Mouse (Mus musculus): ENCODE results near the gene Ebf1. TPM values are rescaled to one million over a fixed set of nuclear protein-coding genes. Genes with fewer than 3 reads are reported as not detected.
"Not testable (repeated sequence)": the region's sequence is repeated elsewhere in the genome, so short reads cannot be mapped to it uniquely, and the experiment has no call there.

Gene Ebf1
- 33.9 and 43.7 TPM in 2 replicates for polyA plus RNA-seq (2015; fragmentation: Nextera tagmentation; extraction: Ambion mirVana)

DNA sequence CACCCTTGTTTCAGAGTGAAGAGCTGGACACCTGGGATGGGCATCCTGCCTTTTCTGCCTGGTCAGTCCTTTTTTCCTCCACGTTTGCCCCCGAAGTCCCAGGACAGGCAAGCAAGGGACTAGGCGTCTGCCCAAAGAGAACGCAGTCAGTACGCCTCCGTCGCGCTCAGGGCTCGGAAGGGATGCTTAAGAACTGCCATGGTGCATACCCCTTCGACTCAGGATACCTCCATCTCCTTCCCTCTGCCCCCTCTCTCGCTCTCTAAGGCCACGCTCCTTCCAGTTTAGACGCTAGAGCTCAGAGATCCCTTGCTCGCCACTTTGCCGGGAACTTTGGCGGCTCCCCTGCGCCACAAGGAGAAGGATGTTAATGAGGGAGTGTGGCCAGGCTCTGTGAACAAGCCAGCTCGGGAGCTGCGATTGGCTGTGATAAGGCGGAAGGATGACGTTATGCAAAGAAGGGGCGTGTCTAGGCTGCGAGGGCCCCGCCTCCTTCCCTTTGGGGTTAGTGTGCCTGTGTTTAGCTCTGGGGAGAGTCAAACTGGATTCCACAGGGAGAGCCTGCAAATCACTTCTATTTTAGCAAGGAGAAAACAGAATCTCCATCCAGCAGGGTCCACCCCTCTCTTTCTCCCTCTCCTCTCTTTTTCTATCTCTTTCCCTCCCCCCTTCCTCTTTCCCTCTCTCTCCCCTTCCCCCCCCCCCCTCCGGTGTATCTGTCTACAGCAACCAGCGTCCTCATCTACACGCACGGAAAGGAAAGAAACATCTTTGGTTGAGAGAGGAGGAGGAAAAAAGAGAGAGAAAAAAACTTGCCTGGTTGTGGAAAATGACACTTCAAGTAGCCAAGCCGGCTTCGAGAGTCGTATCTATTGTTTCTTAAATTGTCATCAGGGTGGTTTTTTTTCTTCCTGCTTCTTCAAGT lies at the start of gene Ebf1:
Ebf1 (plus strand) TSS at position 530 of the 925 bp plus-strand sequence.
- WGBS: 0% methylated on average over 30 of the region's 31 CpGs
- Histone ChIP-seq H3K27ac (ENCODE audit: low read length) (peak within 1 kb of the TSS; percentile 76), H3K36me3 (ENCODE audit: control insufficient read depth, insufficient read depth) (no peaks in the 10 kb centered on the region), H3K9ac (replicated peaks; ENCODE audit: low read depth, low read length) (peak within 1 kb of the TSS; percentile 65), H3K9me3 (ENCODE audit: control insufficient read depth, low read length) (no peaks in the 10 kb centered on the region), H3K27me3 (replicated peaks; ENCODE audit: control insufficient read depth, insufficient read depth, low read length) (peaks cover 67% of the 10 kb centered on the region), H3K4me1 (replicated peaks; ENCODE audit: control insufficient read depth, insufficient read depth, low read length) (peaks cover 28% of the 10 kb centered on the region), H3K4me2 (ENCODE audit: low read length) (peak within 1 kb of the TSS; percentile 69), H3K4me3 (replicated peaks; ENCODE audit: low read length) (peak within 1 kb of the TSS; percentile 52)
- peak; percentile 97 for ATAC-seq

DNA sequence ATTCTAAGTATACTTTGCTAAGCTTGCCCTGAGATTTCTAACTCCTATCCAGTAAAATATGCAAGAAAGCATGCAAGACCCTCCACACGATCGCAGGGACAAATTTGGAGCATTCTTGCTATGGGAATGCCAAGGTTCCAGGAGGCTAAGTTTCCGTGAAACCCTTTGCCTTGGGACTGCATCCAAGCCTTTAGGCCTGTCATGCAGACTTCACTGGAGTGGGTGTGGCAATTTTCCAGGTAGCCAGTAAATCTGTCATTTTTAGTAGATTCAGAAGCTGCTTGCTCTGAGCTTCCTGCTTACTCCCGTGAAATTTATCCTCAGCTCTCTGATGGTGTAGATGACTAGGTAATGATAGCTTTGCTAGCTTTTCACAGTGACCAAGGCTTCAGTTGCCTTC lies 46.8 kb upstream of the Ebf1 start:
- H3K36me3 ChIP-seq (ENCODE audit: control insufficient read depth, insufficient read depth); H3K27me3 ChIP-seq (replicated peaks; ENCODE audit: control insufficient read depth, insufficient read depth, low read length); H3K9ac ChIP-seq (replicated peaks; ENCODE audit: low read depth, low read length); H3K4me2 ChIP-seq (ENCODE audit: low read length); H3K4me1 ChIP-seq (replicated peaks; ENCODE audit: control insufficient read depth, insufficient read depth, low read length); H3K27ac ChIP-seq (ENCODE audit: low read length); H3K4me3 ChIP-seq (replicated peaks; ENCODE audit: low read length); H3K9me3 ChIP-seq (ENCODE audit: control insufficient read depth, low read length); ATAC-seq: not testable (repeated sequence)
- WGBS: 91% methylated on average over 4 of the region's 4 CpGs

DNA sequence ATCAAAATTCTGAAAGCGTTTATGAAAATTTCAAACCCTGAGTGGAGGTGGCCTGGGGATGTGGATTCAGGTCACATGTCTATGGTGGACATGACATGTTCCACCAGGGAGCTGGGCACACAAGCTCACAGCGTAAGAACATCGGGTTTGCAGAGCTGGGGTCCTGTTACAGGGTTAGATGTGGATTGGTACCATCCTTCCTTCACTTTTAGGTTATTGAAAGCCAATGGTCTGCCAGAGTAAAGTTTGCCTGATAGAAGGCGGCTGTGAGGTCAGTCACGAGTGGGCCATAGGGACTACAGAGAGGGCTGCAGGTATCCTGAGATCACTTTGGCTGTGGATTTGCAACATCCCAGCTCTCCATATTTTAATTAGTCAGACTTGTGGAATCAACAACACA lies 44.3 kb upstream of the Ebf1 start:
- no peak overlapping the region for H3K27ac ChIP-seq (ENCODE audit: low read length)
- no peak overlapping the region for H3K9ac ChIP-seq (replicated peaks; ENCODE audit: low read depth, low read length)
- no peaks in the 10 kb centered on the region for H3K4me1 ChIP-seq (replicated peaks; ENCODE audit: control insufficient read depth, insufficient read depth, low read length)
- WGBS: 95% methylated on average over 5 of the region's 5 CpGs
- no peak overlapping the region for H3K4me3 ChIP-seq (replicated peaks; ENCODE audit: low read length)
- H3K9me3 ChIP-seq (ENCODE audit: control insufficient read depth, low read length): peaks cover 6% of the 10 kb centered on the region
- no peak overlapping the region for H3K4me2 ChIP-seq (ENCODE audit: low read length)
- no peaks in the 10 kb centered on the region; the same call in 1 of the 2 replicates for H3K36me3 ChIP-seq (ENCODE audit: control insufficient read depth, insufficient read depth)
- no peaks in the 10 kb centered on the region for H3K27me3 ChIP-seq (replicated peaks; ENCODE audit: control insufficient read depth, insufficient read depth, low read length)
- ATAC-seq: no peak

DNA sequence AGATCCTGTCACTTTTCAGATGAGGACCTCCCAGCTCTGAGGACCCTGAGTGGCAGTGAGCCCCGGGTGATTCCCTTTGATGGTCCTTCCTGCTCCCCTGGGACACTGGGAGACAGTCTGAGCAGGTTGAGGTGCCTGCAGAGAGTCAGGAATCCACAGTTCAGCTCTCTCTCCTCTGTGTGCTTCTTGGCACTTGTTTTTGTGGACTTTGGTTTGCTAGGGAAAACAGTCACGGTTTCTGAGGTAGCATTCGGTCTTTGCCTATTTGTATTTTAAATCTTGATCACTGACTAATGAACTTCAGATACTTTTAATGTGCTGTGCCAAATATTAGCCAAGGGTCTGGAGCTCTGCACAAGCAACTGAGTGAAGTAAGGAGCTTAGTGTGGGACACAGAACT lies 43.7 kb upstream of the Ebf1 start:
- H3K4me2 ChIP-seq (ENCODE audit: low read length): no peak overlapping the region
- 82% methylated on average over 3 of the region's 3 CpGs for WGBS

DNA sequence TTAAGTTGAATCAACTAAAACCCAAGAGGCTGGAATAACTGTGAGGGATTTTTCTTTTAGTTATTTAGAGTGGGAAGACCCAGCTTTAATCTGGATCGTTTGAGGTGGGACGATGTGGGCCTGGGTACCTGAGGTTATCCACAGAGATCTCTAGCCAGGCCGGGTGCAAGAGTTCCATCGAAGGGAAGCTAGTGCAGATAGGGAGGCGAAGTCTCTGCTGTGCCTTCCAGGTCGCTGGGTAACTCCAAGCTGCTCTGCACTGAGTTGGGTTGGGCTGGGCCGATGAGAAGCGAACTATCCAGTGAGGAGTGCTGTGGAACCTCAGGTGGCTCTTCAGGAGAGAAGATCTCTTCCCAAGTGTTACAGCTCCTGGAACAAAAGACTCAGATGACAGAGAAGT lies 42.7 kb upstream of the Ebf1 start:
- no peak overlapping the region for H3K4me2 ChIP-seq (ENCODE audit: low read length)
- peaks cover 5% of the 10 kb centered on the region for H3K9me3 ChIP-seq (ENCODE audit: control insufficient read depth, low read length)
- no peaks in the 10 kb centered on the region for H3K27me3 ChIP-seq (replicated peaks; ENCODE audit: control insufficient read depth, insufficient read depth, low read length)
- no peaks in the 10 kb centered on the region for H3K4me1 ChIP-seq (replicated peaks; ENCODE audit: control insufficient read depth, insufficient read depth, low read length)
- no peak for ATAC-seq
- no peak overlapping the region for H3K4me3 ChIP-seq (replicated peaks; ENCODE audit: low read length)
- no peak overlapping the region for H3K27ac ChIP-seq (ENCODE audit: low read length)
- WGBS: 93% methylated on average over 8 of the region's 8 CpGs
- H3K9ac ChIP-seq (replicated peaks; ENCODE audit: low read depth, low read length): no peak overlapping the region
- no peaks in the 10 kb centered on the region; the same call in 1 of the 2 replicates for H3K36me3 ChIP-seq (ENCODE audit: control insufficient read depth, insufficient read depth)

More for the DNA sequence above, 43.7 kb upstream of the Ebf1 start:
- no peaks in the 10 kb centered on the region for H3K27me3 ChIP-seq (replicated peaks; ENCODE audit: control insufficient read depth, insufficient read depth, low read length)
- ATAC-seq: no peak
- no peak overlapping the region for H3K4me3 ChIP-seq (replicated peaks; ENCODE audit: low read length)
- H3K27ac ChIP-seq (ENCODE audit: low read length): no peak overlapping the region
- no peaks in the 10 kb centered on the region for H3K4me1 ChIP-seq (replicated peaks; ENCODE audit: control insufficient read depth, insufficient read depth, low read length)
- H3K9ac ChIP-seq (replicated peaks; ENCODE audit: low read depth, low read length): no peak overlapping the region
- H3K9me3 ChIP-seq (ENCODE audit: control insufficient read depth, low read length): peaks cover 6% of the 10 kb centered on the region
- no peaks in the 10 kb centered on the region; the same call in 1 of the 2 replicates for H3K36me3 ChIP-seq (ENCODE audit: control insufficient read depth, insufficient read depth)

DNA sequence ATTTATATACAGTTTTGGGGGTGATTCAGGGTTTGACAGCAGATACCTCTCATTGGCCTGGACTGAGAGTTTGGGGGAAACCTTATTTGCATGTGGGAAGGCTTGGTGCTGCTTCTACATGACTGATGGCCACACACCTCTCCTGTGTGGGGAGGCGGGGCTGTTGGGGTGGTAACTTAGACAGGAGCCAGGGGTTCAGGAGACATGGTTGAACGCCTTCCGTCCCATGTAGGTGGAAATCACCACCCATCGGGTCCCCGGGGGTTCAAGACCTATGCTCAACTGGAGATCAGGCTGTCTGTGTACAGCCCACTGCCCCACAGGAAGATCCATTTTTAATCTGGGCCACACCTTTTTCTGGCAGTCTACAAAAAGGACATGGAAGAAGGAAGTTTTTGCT lies 42.3 kb upstream of the Ebf1 start:
- ATAC-seq: no peak
- H3K4me3 ChIP-seq (replicated peaks; ENCODE audit: low read length): no peak overlapping the region
- H3K36me3 ChIP-seq (ENCODE audit: control insufficient read depth, insufficient read depth): no peaks in the 10 kb centered on the region
- H3K4me1 ChIP-seq (replicated peaks; ENCODE audit: control insufficient read depth, insufficient read depth, low read length): no peaks in the 10 kb centered on the region
- peaks cover under 1% of the 10 kb centered on the region; the same call in 1 of the 2 replicates for H3K9me3 ChIP-seq (ENCODE audit: control insufficient read depth, low read length)
- no peak overlapping the region for H3K9ac ChIP-seq (replicated peaks; ENCODE audit: low read depth, low read length)
- no peak overlapping the region for H3K27ac ChIP-seq (ENCODE audit: low read length)
- H3K27me3 ChIP-seq (replicated peaks; ENCODE audit: control insufficient read depth, insufficient read depth, low read length): no peaks in the 10 kb centered on the region
- no peak overlapping the region for H3K4me2 ChIP-seq (ENCODE audit: low read length)
- 96% methylated on average over 5 of the region's 5 CpGs for WGBS

DNA sequence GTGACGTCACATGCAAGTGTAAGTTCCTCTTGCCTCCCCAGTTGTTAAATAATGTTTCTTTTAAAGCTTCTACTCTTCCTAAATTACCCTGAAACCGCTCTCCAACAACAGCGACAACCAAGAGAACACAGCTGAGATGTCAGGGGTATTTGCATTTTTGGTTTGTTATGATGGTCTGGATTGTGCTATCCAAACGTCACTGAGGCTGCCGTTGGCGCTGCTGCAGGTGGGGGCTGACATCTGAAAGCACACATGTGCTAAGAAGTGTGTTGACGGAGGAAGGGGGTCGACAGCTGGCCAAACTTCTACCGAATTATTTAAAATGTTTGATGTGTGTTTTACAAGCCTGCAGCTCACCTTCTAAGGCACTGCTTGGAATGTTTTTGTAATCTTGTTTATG lies 39.2 kb upstream of the Ebf1 start:
- no peak overlapping the region for H3K9ac ChIP-seq (replicated peaks; ENCODE audit: low read depth, low read length)
- ATAC-seq: no peak
- H3K27ac ChIP-seq (ENCODE audit: low read length): no peak overlapping the region
- no peaks in the 10 kb centered on the region for H3K4me1 ChIP-seq (replicated peaks; ENCODE audit: control insufficient read depth, insufficient read depth, low read length)
- WGBS: 84% methylated on average over 9 of the region's 9 CpGs
- no peaks in the 10 kb centered on the region for H3K9me3 ChIP-seq (ENCODE audit: control insufficient read depth, low read length)
- no peak overlapping the region for H3K4me3 ChIP-seq (replicated peaks; ENCODE audit: low read length)
- H3K4me2 ChIP-seq (ENCODE audit: low read length): no peak overlapping the region
- no peaks in the 10 kb centered on the region for H3K36me3 ChIP-seq (ENCODE audit: control insufficient read depth, insufficient read depth)
- no peaks in the 10 kb centered on the region for H3K27me3 ChIP-seq (replicated peaks; ENCODE audit: control insufficient read depth, insufficient read depth, low read length)

DNA sequence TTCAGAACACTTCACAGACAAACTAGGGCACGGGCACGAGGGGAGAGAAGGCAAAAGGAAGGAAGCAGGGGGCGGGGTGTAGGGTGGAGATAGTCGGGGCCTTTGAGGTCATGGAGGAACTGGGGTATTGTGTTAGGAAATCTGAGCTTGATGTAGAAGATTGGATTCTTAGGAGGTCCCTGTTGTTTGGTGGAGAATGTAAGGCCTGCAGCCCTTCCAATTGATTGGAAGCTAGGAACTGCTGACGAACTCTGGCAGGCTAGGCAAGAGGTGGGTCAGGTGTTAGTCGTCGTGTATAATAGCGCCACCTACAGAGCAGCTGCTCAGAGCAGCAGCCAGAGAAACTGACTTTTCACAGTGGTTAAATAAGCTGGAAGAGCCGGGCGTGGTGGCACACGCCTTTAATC lies 35.8 kb upstream of the Ebf1 start:
- no peaks in the 10 kb centered on the region for H3K9me3 ChIP-seq (ENCODE audit: control insufficient read depth, low read length)
- no peak overlapping the region for H3K4me3 ChIP-seq (replicated peaks; ENCODE audit: low read length)
- 32% methylated on average over 11 of the region's 11 CpGs for WGBS
- no peak for ATAC-seq
- H3K27ac ChIP-seq (ENCODE audit: low read length): no peak overlapping the region
- H3K4me2 ChIP-seq (ENCODE audit: low read length): no peak overlapping the region
- H3K9ac ChIP-seq (replicated peaks; ENCODE audit: low read depth, low read length): no peak overlapping the region
- H3K36me3 ChIP-seq (ENCODE audit: control insufficient read depth, insufficient read depth): no peaks in the 10 kb centered on the region
- H3K4me1 ChIP-seq (replicated peaks; ENCODE audit: control insufficient read depth, insufficient read depth, low read length): 0 out of 2 replicates have a peak, but pooled peaks cover 2% of the 10 kb centered on the region
- no peaks in the 10 kb centered on the region for H3K27me3 ChIP-seq (replicated peaks; ENCODE audit: control insufficient read depth, insufficient read depth, low read length)

DNA sequence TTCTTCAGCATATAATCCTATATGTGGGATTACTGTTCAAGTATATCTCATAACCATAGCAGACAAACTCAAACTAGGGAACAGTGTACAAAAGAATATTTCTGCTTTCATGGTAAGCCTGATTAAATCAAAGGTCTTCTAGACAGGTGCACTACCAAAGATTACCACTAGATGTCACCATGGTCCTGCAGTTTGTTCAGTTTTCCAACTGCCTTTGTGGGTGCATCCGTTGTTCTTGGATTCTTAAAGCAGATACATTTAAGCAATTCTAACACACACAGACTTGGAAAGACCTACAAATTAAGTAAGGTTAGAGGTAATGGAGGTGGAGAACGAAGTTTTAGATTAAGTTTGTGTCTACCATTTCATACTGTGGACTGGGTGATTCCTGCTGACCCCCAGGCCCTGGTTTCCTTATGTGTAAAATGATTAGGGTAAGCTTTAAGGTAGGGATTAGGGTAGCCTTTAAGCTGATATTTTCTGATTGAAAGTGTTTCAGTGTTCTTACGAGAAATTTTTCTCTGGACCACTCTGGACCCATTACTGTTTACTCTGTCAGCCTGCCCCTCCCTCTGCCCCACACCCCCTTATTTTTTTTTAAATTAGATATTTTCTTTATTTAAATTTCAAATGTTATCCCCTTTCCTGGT lies 30.9 kb upstream of the Ebf1 start:
- Histone ChIP-seq H3K27ac (ENCODE audit: low read length) (no peak overlapping the region), H3K4me3 (replicated peaks; ENCODE audit: low read length) (no peak overlapping the region), H3K9me3 (ENCODE audit: control insufficient read depth, low read length) (no peaks in the 10 kb centered on the region), H3K27me3 (replicated peaks; ENCODE audit: control insufficient read depth, insufficient read depth, low read length) (no peaks in the 10 kb centered on the region), H3K9ac (replicated peaks; ENCODE audit: low read depth, low read length) (peak overlapping the region; percentile 26; the same call in 1 of the 2 replicates), H3K36me3 (ENCODE audit: control insufficient read depth, insufficient read depth) (no peaks in the 10 kb centered on the region), H3K4me2 (ENCODE audit: low read length) (no peak overlapping the region), H3K4me1 (replicated peaks; ENCODE audit: control insufficient read depth, insufficient read depth, low read length) (0 out of 2 replicates have a peak, but pooled peaks cover 2% of the 10 kb centered on the region)
- 6% methylated on average over 3 of the region's 3 CpGs for WGBS
- peak; percentile 78 for ATAC-seq
